Mouse (Mus musculus) neural tube, embryonic 12.5 days (tissue): ENCODE data around the gene Plxdc1. TPM values are rescaled to one million over a fixed set of nuclear protein-coding genes. Genes with fewer than 3 reads are reported as not detected.
"Not testable (repeated sequence)": the region's sequence is repeated elsewhere in the genome, so short reads cannot be mapped to it uniquely, and the experiment has no call there.

Source experiments
- ATAC-seq: fragments of 200-750 bp; cut with Nextera tagmentation; 2 replicates; pipeline ENCODE4 v1.8.0; 2017; ENCODE audit warnings: low read depth, mild to moderate bottlenecking, moderate TSS enrichment, moderate library complexity; ENCODE audit not compliant: low FRiP score
- H3K27ac ChIP-seq: fragments of 300-500 bp; sonication (generic); 2 replicates; pipeline ENCODE4 v1.5.1; 2016
- H3K27me3 ChIP-seq: fragments of 300-500 bp; sonication (generic); replicated peaks from 2 replicates; pipeline ENCODE4 v1.6.1; 2016; ENCODE audit warnings: mild to moderate bottlenecking
- H3K36me3 ChIP-seq: fragments of 300-500 bp; sonication (generic); 2 replicates; pipeline ENCODE4 v1.6.1; 2016; ENCODE audit warnings: mild to moderate bottlenecking
- H3K4me1 ChIP-seq: fragments of 300-500 bp; sonication (generic); 2 replicates; pipeline ENCODE4 v1.6.1; 2016
- H3K4me2 ChIP-seq: fragments of 300-500 bp; sonication (generic); replicated peaks from 2 replicates; pipeline ENCODE4 v1.6.1; 2016; ENCODE audit warnings: mild to moderate bottlenecking
- H3K4me3 ChIP-seq: fragments of 300-500 bp; sonication (generic); 2 replicates; pipeline ENCODE4 v1.5.1; 2016
- H3K9ac ChIP-seq: fragments of 300-500 bp; sonication (generic); 2 replicates; pipeline ENCODE4 v1.6.1; 2016; ENCODE audit warnings: mild to moderate bottlenecking
- H3K9me3 ChIP-seq: fragments of 300-500 bp; sonication (generic); 2 replicates; pipeline ENCODE4 v1.6.1; 2016; ENCODE audit warnings: mild to moderate bottlenecking
- WGBS: fragments of 180-500 bp; shearing (Covaris S2); methylation state at CpG from one replicate; pipeline ENCODE4 v1.1.7; 2016; 5-methylcytosine and 5-hydroxymethylcytosine counted together
- polyA plus RNA-seq: library from polyadenylated mRNA; unstranded; fragments of >200 nt; fragmentation: Nextera tagmentation; extraction: Ambion mirVana; gene quantifications from 2 replicates; pipeline ENCODE4 v1.2.1, GENCODE M21; 2016

Plxdc1 gene
- polyA plus RNA-seq, 1 experiment from 2014 or later, result 0.24 TPM

DNA sequence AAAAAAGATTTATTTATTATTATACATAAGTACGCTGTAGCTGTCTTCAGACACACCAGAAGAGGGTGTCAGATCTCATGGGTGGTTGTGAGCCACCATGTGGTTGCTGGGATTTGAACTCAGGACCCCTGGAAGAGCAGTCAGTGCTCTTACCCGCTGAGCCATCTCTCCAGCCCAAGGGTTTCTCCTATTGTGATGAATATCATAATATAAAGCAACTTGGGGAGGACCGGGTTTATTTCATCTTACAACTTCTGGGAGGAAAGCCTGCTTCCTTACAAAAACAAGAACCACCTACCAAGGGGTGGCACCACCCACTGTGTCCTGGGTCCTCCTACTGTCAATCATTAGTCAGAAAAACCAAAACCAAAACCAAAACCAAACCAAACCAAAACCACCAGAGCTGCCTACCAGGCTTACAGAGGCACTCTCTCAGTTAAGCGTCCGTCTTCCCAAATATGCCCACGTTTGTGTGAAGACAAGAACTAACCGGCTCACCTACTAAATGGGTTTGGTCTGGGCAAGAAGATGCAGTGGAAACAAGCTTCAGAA is 40.4 kb downstream of the Plxdc1 start:
- H3K27ac ChIP-seq, H3K4me2 ChIP-seq, H3K4me3 ChIP-seq, H3K27me3 ChIP-seq, H3K9ac ChIP-seq, H3K9me3 ChIP-seq, ATAC-seq, H3K36me3 ChIP-seq: not testable (repeated sequence)
- H3K4me1 ChIP-seq, result peaks cover 10% of the 10 kb centered on the region
- 94% methylated on average over 7 of the region's 7 CpGs for WGBS

DNA sequence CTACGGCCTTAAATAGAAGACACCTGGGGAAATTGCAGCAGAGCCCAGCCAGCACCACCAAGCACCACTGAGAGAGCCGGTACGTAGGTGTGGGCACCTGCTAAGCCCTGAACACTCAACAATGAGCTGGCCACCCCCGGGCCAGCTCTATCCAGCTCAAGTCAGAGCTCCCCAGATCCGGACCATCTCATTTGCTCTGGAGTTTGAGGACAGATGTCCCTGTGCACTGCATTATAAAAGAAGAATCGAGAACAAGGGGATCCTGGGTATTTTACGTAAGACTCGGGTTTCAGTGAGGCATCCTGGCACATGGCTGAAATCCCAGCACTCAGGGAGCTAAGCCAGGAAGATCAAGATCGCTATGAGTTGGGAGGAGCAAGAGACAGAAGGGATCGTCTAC is 41.2 kb downstream of the Plxdc1 start:
- 91% methylated on average over 10 of the region's 10 CpGs for WGBS
- Histone ChIP-seq H3K4me2 (no peak overlapping the region), H3K27me3 (no peaks in the 10 kb centered on the region), H3K9me3 (no peaks in the 10 kb centered on the region), H3K9ac (no peak overlapping the region), H3K4me3 (no peak overlapping the region), H3K36me3 (no peaks in the 10 kb centered on the region), H3K27ac (no peak overlapping the region), H3K4me1 (peaks cover 6% of the 10 kb centered on the region)
- no peak for ATAC-seq

DNA sequence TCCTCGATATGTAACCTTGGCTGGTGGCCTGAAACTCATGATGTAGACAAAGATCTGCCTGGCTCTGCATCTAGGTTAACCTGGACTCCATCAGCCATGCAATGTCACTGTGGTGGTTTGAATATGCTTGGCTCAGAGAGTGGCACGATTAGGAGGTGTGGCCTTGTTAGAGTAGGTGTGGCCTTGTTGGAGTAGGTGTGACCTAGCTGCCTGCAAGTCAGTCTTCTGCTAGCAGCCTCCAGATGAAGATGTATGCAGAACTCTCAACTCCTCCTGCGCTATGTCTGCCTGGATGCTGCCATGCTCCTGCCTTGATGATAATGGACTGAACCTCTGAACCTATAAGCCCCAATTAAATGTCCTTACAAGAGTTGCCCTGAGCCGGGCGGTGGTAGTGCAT is 43.0 kb downstream of the Plxdc1 start:
- 86% methylated on average over 5 of the region's 5 CpGs for WGBS
- Histone ChIP-seq H3K27me3 (no peaks in the 10 kb centered on the region), H3K4me2 (no peak overlapping the region), H3K27ac (no peak overlapping the region), H3K4me1 (no peaks in the 10 kb centered on the region), H3K9me3 (no peaks in the 10 kb centered on the region), H3K36me3 (no peaks in the 10 kb centered on the region), H3K4me3 (no peak overlapping the region), H3K9ac (no peak overlapping the region)
- no peak for ATAC-seq

DNA sequence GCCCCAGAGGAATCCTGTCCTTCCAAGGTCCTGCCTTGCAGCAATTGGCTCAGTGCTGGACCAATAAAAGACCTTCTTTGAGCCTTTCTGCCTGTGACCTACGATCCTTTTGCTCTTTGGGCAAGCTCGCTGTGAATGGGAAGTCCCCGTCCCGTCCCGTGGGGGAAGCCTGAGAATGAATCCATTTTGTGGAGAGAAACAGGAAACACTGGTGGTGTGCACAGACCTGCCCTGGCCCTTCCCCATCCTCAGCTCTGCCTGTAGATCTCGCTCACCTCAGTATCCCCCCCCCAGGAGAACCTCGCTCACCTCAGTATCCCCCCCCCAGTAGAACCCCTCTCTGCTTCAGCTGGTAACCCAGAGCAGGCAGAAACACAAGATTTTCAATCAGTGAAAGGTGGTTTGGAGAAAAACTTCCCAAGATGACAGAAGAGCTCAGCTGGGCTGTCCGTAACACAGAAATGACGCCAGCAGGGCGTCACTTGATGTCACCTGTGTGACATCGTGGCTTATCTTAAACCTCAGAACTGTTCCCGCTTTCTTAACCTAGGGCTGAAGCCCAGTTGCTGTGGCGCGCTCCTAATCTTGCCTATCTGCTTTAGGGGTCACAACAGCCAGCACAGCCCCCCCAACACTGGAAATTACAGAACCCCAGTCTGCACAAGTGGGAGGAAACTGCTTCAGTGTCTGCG is 43.7 kb downstream of the Plxdc1 start:
- no peak overlapping the region for H3K27ac ChIP-seq
- H3K27me3 ChIP-seq, result no peaks in the 10 kb centered on the region
- no peak overlapping the region for H3K4me2 ChIP-seq
- WGBS, result 86% methylated on average over 15 of the region's 15 CpGs
- H3K9me3 ChIP-seq, result no peaks in the 10 kb centered on the region
- H3K4me3 ChIP-seq, result no peak overlapping the region
- H3K9ac ChIP-seq, result no peak overlapping the region
- no peaks in the 10 kb centered on the region for H3K36me3 ChIP-seq
- ATAC-seq, result no peak
- no peaks in the 10 kb centered on the region for H3K4me1 ChIP-seq

DNA sequence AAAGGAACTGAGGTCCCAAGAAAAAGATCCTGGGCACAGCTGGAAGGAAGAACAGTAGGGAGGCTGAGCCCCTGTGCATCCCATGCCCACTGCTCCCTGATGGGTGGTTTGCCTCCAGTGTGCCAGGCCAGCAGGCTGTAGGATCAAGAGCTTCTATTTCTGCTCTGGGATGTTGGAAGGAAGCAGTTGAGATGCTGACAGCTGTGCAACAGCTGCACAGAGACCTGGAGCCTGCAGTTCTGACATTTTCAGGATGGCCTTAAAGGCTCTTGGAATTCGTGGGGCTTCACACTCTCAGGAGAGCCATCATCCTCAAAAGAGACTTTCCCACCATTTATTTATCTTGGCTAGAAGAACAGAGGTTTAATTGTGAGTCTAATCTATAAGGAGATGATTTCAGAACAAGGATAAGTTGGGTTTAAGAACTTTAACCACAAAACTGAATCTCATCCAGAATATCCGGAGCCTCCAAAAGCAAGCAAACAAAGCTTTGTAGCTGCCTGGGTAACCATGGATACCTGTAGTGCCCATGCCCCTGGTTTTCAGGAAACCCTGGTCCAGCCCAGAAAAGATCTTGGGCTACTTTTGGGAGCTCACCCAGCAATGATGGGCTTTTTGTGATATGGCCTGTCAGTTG is 48.7 kb downstream of the Plxdc1 start:
- no peak for ATAC-seq
- WGBS, result 70% methylated on average over 2 of the region's 2 CpGs
- no peaks in the 10 kb centered on the region for H3K4me1 ChIP-seq

DNA sequence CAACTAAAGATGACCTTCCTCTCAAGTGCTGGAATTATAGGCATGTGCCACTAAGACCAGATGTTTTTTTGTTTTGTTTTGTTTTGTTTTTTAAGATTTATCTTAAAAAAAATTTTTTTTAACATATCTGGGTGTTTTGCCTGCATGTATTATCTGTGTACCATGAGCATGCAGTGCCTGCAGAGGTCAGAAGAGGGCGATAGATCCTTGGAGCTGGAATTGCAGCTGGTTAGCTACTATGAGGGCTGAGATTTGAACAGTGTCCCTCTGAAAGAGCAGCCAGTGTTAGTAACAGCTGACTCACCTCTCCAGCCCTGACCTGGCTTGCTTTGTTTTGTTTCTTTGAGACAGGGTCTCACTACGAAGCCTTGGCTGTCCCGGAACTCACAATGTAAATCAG is 49.5 kb downstream of the Plxdc1 start:
- Histone ChIP-seq H3K4me2 (no peak overlapping the region), H3K9ac (no peak overlapping the region), H3K27me3 (no peaks in the 10 kb centered on the region), H3K9me3 (no peaks in the 10 kb centered on the region), H3K4me3 (no peak overlapping the region), H3K36me3 (no peaks in the 10 kb centered on the region), H3K27ac (no peak overlapping the region), H3K4me1 (no peaks in the 10 kb centered on the region)
- WGBS, result 35% methylated on average over 3 of the region's 3 CpGs
- ATAC-seq, result no peak

More for the DNA sequence above, 48.7 kb downstream of the Plxdc1 start:
- H3K4me3 ChIP-seq, result no peak overlapping the region
- no peaks in the 10 kb centered on the region for H3K9me3 ChIP-seq
- H3K27me3 ChIP-seq, result no peaks in the 10 kb centered on the region
- H3K27ac ChIP-seq, result no peak overlapping the region
- H3K4me2 ChIP-seq, result no peak overlapping the region
- no peak overlapping the region for H3K9ac ChIP-seq
- H3K36me3 ChIP-seq, result no peaks in the 10 kb centered on the region

DNA sequence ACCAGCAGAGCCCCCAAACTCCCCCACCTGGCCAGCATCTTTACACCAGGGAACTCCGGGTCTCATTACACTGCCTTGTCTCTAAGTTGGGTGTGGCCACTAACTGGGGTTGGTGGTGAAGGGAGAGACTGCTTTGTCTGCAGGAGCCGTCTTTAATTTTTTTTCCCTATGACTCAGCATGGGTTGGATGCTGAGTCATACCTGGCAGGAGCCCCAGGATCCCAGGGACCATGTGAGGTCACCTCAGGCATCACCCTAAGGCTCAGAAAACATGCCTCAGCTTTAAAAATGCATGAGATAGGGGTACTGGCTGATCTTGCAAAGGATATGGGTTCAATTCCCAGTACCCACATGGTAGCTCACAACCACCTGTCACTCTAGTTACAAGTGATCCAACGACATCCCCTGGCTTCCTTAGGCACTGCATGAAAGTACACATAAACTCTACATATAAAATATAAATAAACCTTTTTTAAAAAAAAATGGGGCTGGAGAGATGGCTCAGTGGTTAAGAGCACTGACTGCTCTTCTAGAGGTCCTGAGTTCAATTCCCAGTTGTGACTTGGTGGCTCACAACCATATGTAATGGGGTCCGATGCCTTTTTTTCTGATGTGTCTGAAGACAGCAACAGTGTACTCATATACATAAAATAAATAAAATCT is 50.2 kb downstream of the Plxdc1 start:
- no peaks in the 10 kb centered on the region for H3K36me3 ChIP-seq
- H3K4me2 ChIP-seq, result no peak overlapping the region
- 61% methylated on average over 4 of the region's 4 CpGs for WGBS
- H3K9me3 ChIP-seq, result no peaks in the 10 kb centered on the region
- no peak overlapping the region for H3K9ac ChIP-seq
- no peaks in the 10 kb centered on the region for H3K4me1 ChIP-seq
- no peak overlapping the region for H3K27ac ChIP-seq
- no peak overlapping the region for H3K4me3 ChIP-seq
- no peaks in the 10 kb centered on the region for H3K27me3 ChIP-seq
- no peak for ATAC-seq

DNA sequence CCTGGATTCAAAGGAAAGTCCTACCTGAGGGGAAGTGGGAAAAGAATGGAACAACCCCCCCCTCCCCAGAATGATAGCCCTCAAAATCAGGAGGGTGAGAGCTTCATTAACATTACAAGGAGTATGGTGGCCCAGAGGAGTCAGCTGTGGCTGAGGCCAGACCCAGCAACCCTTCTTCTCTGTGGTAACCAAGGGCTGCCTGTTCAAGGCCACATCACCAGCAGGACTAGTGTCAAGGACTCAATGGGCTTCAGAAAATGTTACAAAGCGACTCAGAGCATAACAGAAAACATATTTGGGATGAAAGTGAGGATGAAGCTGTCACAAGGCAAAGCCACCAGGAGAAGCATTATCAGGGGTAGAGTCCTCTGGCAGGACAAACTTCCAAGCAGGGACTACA is 52.7 kb downstream of the Plxdc1 start:
- Histone ChIP-seq H3K4me2 (no peak overlapping the region), H3K36me3 (no peaks in the 10 kb centered on the region), H3K27me3 (no peaks in the 10 kb centered on the region), H3K9ac (no peak overlapping the region), H3K4me3 (no peak overlapping the region), H3K27ac (no peak overlapping the region), H3K4me1 (no peaks in the 10 kb centered on the region), H3K9me3 (no peaks in the 10 kb centered on the region)
- no peak for ATAC-seq
- 72% methylated on average over 1 of the region's 1 CpGs for WGBS

DNA sequence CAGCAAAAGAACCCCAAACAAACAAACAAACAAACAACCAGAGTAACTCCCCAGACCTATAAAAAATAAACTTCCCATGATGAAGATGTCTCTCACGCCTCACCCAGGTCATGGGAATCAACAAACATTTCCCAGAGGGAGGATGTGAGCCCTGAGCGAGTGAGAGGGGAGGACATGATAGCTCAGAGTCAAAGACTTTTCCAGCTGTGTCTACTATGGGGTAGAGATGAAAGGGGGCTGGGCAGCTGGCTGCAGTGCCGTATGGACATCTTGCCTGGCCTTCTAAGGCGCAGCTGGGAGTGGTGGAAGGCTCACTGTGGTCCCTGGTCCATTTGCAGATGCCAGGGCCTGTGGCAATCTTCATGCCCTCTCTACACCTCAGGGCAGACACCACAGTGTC is 57.3 kb downstream of the Plxdc1 start:
- H3K27me3 ChIP-seq, result no peaks in the 10 kb centered on the region
- H3K27ac ChIP-seq, result no peak overlapping the region
- no peaks in the 10 kb centered on the region for H3K4me1 ChIP-seq
- no peak overlapping the region for H3K9ac ChIP-seq
- H3K4me3 ChIP-seq, result no peak overlapping the region
- no peaks in the 10 kb centered on the region for H3K9me3 ChIP-seq
- H3K4me2 ChIP-seq, result no peak overlapping the region
- ATAC-seq, result no peak
- whole genome bisulfite sequencing, result 67% methylated on average over 4 of the region's 4 CpGs
- H3K36me3 ChIP-seq, result no peaks in the 10 kb centered on the region

DNA sequence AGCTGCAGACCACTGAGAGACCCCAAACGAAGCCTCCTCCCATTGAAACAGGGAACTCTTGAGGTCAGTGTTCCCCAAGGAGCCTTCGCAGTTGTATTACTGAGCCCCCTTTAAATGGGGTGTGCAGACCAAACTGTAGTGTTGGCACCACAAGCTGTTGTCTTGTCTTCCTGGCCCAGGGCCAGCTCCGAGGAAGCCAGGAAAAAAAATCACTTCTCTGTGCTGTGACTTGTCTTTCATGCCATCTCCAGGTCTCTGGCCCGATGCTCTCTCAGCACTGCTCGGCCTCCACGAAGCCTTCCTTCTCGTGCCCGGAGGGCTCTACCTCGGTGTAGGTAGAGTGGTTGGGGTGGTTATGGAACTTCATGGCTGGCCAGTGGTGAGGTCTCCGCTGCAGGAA is 62.0 kb downstream of the Plxdc1 start:
- H3K4me3 ChIP-seq, result no peak overlapping the region
- H3K4me1 ChIP-seq, result no peaks in the 10 kb centered on the region
- H3K36me3 ChIP-seq, result no peaks in the 10 kb centered on the region
- H3K27me3 ChIP-seq, result no peaks in the 10 kb centered on the region
- H3K27ac ChIP-seq, result no peak overlapping the region
- no peak for ATAC-seq
- H3K9ac ChIP-seq, result no peak overlapping the region
- H3K4me2 ChIP-seq, result no peak overlapping the region
- WGBS, result 94% methylated on average over 10 of the region's 10 CpGs
- H3K9me3 ChIP-seq, result no peaks in the 10 kb centered on the region

DNA sequence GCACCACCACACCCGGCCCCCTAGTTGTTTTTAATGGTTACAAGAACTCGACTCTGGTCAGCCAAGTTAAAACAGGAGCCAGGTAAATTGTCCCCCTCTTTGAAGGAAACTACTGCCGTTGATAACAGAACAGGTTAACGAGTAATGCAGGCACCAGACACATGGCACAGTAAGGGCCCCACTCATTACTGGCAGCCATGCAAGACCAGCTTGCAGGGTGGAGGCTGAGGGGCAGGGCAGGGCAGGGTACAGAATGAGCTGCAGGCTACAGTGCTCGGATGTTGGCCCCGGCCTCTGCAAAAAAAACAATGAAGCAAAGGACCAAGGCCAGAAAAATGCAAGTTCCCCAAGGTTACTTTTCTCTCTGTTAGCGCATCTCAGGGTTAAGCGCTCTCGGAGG is 62.6 kb downstream of the Plxdc1 start:
- Histone ChIP-seq H3K9ac (no peak overlapping the region), H3K27me3 (no peaks in the 10 kb centered on the region), H3K4me1 (no peaks in the 10 kb centered on the region), H3K4me2 (no peak overlapping the region), H3K27ac (no peak overlapping the region), H3K9me3 (no peaks in the 10 kb centered on the region), H3K36me3 (no peaks in the 10 kb centered on the region), H3K4me3 (no peak overlapping the region)
- ATAC-seq, result no peak
- WGBS, result 87% methylated on average over 9 of the region's 9 CpGs

DNA sequence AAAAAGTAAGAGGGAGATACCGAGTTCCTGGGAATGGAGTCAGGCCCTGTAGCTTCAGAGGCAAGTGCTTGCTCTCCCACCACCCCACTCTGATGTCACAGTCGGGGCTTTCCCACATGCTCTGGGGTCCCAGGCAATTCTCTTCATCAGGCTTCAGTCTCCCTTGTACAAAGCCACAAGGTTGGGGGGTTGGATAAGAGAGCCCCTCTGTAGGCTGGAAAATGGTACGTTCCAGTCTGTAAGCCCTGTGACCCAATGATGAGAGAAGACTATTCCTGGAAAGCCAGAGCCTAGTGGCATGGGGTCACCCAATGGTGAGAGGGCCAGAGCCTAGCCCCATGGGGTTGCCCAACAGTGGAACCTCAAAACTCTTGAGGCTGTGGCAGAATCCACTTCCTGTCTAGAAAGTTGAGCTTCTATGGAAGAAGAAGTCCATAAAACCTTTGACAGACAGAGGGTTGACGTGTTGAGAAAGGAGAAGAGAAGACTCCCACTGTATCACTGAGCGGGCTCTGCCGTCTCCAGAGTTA is 70.2 kb downstream of the Plxdc1 start:
- no peak for ATAC-seq
- WGBS, result 90% methylated on average over 6 of the region's 6 CpGs
- no peaks in the 10 kb centered on the region for H3K9me3 ChIP-seq
- H3K4me2 ChIP-seq, result no peak overlapping the region
- no peaks in the 10 kb centered on the region for H3K27me3 ChIP-seq
- no peak overlapping the region for H3K4me3 ChIP-seq
- H3K4me1 ChIP-seq, result no peaks in the 10 kb centered on the region
- no peak overlapping the region for H3K27ac ChIP-seq
- H3K9ac ChIP-seq, result no peak overlapping the region
- no peaks in the 10 kb centered on the region for H3K36me3 ChIP-seq
